Mouse (Mus musculus): ENCODE results near the gene C130050O18Rik. TPM values are rescaled to one million over a fixed set of nuclear protein-coding genes. Genes with fewer than 3 reads are reported as not detected.
A peak's percentile ranks its signal among the peaks of the same experiment; 100 is the strongest.

The C130050O18Rik gene
- total RNA-seq, 2 experiments from 2014 or later, result 0.23 TPM; not detected in 1

DNA sequence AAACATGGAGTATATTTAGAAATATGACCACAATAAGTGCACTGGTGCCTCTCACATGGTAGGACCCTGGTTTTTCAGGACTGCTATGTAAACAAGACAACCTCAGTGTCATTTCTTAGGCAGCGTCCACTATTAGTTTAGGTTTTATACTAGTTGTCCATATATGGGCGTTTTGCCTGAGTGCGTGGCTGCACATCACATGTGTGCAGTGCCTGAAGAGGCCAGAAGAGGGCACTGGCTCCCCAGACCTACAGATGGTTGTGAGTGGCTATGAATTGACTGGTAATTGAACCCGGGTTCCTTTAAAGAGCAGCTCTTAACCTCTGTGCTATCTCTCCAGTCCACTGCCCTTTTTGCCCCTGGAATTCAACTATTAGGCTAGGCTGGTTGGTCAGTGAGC, 11.9 kb downstream of the C130050O18Rik start:
- intact Hi-C loops (cut with DNase I), result no loop called here
- DNase-seq (ENCODE audit: low spot score in 2 of 2), result peak in 1 of 2 experiments; percentile 63

DNA sequence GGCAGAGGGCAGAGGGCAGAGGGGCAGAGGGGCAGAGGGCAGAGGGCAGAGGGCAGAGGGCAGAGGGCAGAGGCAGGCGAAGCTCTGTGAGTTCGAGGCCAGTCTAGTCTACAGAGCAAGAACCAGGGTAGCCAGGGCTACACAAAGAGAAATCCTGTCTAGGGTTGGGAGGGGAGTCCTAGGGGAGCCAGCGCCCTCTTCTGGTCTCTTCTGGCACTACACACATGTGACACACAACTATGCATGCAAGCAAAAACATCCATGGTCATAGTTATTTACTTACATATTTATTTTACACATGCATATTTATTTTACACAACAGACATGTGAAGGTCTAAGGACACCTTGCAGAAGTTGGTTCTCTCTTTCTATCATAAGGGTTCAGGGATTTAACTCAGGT, 12.4 kb downstream of the C130050O18Rik start:
- DNase-seq (ENCODE audit: low spot score in 2 of 2), result no peak
- intact Hi-C loops (cut with DNase I), result no loop called here

DNA sequence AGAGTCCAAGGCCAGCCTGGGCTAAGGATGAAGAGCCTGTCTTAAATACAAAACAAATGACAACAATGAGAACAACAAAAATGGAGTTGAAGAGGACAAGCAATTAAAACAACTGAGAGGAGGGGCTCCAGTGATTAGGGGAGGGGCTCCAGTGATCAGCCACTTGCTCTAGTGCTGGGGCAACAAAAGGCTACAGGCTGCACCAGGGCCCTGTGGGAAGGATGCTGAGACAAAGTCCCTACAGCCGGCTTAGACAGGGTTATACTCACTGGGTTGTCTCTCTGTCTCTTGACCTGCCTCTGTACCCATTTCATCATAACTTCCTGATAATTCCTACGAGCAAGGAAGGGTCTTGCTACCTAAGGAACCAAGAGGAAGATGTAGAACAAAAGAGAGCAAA, 13.0 kb downstream of the C130050O18Rik start:
- DNase-seq (ENCODE audit: low spot score in 2 of 2), result no peak
- intact Hi-C loops (cut with DNase I), result loop anchor here (2.0 kb wide), 1 partner anchor 23 kb away; no protein-coding TSS in a partner anchor

DNA sequence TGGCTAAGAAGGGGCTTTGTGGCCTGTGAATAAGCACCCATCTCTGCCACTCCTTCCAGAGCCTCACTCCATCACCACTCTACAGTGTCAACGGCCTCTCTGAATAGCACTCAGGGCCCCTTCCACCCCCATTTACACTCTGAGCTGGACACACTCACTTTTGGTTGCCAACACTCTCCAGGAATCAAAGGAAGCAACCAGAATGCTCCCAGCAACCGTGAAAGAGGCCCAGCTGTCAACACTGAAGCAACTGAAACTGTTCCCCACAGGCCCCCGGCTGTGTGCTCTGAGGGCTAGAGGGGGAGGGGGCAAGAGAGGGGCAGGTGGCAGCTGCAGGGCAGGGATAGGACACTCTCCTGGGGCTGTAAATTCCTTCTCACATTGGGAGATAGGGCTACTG, 13.6 kb downstream of the C130050O18Rik start:
- intact Hi-C loops (cut with DNase I), result loop anchor here (2.0 kb wide), 1 partner anchor 22 kb away; no protein-coding TSS in a partner anchor

DNA sequence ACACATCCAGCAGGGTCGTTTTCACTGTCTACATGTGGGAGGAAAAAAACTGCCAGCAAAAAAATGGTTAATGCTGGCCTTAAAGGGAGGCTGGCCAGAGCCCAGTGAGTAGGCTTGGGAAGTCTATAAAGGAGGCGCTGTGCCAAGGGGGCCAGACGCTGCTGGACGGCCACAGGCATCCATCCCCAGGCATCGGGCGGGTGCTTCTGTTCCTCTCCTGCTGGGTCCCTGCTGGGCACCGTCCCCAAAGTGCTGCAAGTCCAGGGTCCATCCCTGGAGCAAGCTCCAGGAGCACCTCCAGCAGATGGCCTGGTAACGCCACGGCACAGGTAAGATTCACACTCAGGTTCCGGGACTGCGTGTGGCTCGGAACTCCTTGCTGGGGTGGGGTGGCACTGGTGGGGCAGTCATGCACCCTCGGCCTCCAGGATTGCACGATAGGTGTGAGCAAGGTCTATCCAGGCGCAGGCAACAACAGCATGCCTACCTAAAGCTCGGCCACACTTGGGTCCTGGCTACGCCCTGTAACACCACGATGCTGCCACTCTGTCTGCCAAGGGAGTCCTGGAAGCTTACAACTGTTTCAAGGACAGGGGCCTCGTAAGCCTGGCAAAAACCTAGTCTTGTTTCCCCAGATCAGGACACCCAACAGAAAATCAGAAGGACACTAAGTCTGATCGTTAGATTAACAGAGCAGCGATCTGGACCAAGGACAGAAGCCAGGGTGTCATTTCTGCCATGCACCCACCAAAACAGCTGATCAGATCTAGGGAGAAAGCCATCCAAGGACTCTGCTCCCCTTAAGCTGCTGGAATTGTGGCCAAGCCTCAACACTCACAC, 18.2 kb downstream of the C130050O18Rik start, which contains the start of gene Gper1:
Gene Gper1 (plus strand): TSS at position 126 of the 840 bp plus-strand sequence.
- intact Hi-C loops (cut with DNase I), result no loop called here
- peak in 1 of 2 experiments; percentile 60 for DNase-seq (ENCODE audit: low spot score in 2 of 2)

More for the DNA sequence above, 13.6 kb downstream of the C130050O18Rik start:
- no peak for DNase-seq (ENCODE audit: low spot score in 2 of 2)

DNA sequence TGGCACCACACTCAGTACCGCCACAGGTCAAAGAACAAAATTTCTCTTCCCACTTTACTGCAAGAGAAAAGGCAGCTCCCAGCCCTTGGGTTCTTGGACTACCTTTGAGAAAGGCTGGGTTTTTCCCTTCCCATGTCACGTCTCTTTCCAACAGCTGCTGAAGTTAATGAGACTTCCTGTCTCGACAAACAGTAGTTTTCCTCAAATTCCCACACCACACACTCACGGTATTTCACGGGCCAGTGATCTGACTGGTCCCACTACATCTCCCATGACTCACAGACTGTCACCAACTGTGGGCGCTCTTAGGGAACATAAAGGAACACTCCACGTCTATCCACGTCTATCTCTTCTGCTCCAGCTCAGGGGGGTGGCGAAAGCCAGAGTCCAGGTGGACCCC, 20.1 kb downstream of the C130050O18Rik start:
- DNase-seq (ENCODE audit: low spot score in 2 of 2), result no peak
- intact Hi-C loops (cut with DNase I), result no loop called here

DNA sequence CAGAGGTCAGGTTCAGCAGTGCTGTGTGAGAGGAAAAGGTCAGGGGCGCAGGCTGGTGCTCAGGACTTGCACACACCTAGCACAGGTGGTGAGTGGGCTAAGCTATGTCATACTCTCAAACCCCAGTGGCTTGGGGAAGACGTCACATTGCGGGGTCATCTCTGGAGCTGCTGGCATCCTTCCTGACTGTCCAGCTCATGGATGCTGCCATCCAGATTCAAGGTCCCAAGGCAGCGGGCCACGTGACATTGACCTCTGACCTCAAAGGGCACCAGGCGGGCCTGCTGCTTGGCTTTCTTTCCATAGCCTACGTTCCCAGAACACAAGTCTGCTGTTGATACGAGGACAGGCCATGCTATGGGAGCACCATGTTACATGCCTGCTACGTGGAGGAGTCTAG, 21.9 kb downstream of the C130050O18Rik start:
- intact Hi-C loops (cut with DNase I), result no loop called here
- no peak for DNase-seq (ENCODE audit: low spot score in 2 of 2)

DNA sequence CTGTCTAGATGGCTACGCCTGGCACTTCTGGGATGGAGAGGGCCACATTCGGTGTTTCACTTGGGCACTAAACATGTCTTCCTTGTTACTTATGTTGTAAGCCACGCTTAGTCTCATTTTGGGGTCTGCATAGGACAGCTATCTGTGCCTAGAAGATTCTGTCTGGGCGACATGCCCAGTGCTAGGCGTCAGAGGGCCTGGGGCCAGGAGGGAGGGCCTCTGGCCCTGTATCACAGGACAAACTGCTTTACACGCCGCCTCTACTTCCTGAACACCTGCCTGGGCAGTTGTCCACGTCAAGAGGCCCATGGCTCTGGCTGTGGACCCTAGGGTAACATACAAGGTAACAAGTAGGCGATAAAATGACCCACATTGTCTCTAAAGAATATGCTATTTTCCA, 22.9 kb downstream of the C130050O18Rik start:
- intact Hi-C loops (cut with DNase I), result no loop called here
- no peak for DNase-seq (ENCODE audit: low spot score in 2 of 2)

GRCm38 (mm10) chr5:139429818-139430341, 24.8 kb downstream of the C130050O18Rik start:
- peak in 1 of 2 experiments; percentile 28 for DNase-seq (ENCODE audit: low spot score in 2 of 2)
- intact Hi-C loops (cut with DNase I), result no loop called here

DNA sequence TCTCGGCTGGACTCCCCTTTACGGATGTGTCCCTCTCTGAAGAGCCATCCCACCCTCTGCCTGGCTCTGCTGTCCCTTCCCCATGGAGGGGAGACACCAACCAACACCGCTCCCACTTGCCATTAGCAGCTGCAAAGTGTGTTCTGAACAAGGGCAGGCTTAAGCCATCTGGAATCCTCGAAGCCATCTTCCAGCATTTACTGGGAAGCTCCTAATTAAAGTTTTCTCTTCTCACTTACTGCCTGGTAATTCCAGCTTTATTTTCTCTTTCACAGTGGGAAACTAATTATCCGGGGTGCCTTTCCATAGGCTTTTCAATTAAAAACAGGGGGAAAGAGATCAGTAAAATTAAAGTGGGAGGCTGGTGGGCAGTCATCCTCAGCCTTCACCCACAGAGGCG, 27.3 kb downstream of the C130050O18Rik start:
- DNase-seq (ENCODE audit: low spot score in 2 of 2), result no peak
- intact Hi-C loops (cut with DNase I), result no loop called here

- no peak for DNase-seq (ENCODE audit: low spot score in 2 of 2)
- intact Hi-C loops (cut with DNase I), result no loop called here
These were observed 27.8 kb downstream of the C130050O18Rik start for GRCm38 (mm10) chr5:139432747-139433508.

DNA sequence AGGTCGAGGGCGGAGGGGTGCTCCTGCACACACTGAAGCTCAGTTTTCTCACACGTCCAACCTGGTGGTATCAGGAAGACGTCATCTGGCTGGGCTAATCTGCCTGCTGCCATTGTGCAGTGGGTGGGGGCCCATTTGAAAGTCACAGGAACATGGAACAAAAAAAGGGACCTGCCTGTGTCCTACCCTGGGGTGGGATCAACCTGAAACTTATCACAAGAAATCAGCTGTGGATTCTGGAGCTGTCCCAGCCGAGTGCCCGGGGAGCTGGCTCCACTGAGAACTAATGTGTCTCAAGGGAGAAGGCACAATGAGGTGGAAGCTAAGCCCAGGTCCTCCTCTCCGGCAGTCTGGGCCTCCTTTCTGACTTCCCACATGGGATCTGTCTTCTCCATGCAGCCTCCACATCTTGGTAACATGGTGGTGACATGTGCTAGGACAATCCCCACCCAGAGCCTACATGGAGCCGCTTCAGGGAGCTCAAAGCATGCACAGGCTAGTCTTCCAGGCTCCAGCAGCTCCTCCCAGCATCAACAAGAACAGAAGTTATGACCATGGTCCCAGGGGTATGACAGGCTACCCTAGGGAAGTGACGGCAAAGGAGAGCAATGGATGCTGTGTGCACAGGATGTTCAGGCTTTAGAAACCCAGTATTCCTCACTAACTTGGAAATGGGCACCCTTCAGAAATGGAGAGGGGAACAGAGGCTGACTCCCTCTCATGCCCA, 28.9 kb downstream of the C130050O18Rik start:
- intact Hi-C loops (cut with DNase I), result no loop called here
- no peak for DNase-seq (ENCODE audit: low spot score in 2 of 2)

DNA sequence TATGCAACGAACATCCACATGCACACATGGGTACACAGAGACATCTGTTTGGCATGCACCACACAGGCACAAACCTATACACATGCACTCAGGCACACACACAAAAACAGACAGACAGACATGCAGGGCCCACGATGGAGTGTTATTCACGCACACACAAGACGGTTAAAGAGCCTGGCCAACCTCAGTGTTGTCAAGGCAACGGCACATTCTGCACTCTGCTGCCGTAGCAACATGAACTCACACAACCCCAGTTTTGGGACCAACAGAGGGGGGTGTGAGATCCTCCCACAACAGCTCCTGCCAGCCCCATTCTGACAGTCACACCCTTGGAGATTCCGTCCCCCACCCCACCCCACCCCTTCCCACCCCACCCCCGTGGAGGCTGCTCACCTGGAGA, 29.9 kb downstream of the C130050O18Rik start:
- intact Hi-C loops (cut with DNase I), result no loop called here
- DNase-seq (ENCODE audit: low spot score in 2 of 2), result peak; percentile 83 to 95

DNA sequence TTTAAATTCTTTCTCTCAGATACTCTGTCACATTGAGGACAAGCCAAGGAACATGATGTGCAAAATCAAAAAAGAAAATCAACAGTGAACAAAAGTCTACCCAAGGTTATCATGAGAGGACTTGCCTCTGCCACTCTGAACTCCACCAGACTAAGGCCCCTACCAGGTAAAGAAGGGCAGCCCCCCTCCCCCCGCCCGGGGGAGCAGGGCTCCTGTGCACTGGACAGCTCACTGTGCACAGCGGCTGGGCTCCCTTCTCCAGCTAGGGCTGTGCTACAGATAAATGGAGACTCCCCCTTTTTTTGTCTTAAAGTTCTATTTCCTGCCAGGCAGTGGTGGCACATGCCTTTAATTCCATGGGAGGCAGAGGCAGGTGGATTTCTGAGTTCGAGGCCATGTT, 32.7 kb downstream of the C130050O18Rik start:
- intact Hi-C loops (cut with DNase I), result no loop called here
- no peak for DNase-seq (ENCODE audit: low spot score in 2 of 2)

GRCm38 (mm10) chr5:139438440-139438839, 33.4 kb downstream of the C130050O18Rik start:
- intact Hi-C loops (cut with DNase I), result no loop called here
- no peak for DNase-seq (ENCODE audit: low spot score in 2 of 2)

DNA sequence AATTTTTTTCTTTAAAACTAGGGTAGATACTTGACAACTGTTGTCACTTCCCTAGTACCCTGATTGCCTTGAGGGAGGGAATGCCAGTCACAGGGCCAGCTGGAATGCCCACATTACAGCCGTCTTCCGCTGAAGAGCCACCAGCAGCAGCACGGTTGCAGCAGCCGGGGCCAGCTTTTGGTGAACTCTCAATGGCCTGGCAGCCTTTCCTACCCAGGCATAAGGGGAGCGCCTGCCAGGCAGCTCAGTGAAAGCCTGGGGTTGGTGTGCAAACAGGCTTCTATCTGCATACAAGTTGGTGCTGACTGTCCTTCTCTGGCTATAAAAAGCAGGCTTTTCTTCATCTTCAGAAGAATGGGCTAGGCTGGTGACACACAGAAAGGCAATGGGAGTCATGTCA, 35.4 kb downstream of the C130050O18Rik start:
- DNase-seq (ENCODE audit: low spot score in 2 of 2), result peak in 1 of 2 experiments; percentile 30
- intact Hi-C loops (cut with DNase I), result loop anchor here (2.0 kb wide), 1 partner anchor 22 kb away; no protein-coding TSS in a partner anchor

DNA sequence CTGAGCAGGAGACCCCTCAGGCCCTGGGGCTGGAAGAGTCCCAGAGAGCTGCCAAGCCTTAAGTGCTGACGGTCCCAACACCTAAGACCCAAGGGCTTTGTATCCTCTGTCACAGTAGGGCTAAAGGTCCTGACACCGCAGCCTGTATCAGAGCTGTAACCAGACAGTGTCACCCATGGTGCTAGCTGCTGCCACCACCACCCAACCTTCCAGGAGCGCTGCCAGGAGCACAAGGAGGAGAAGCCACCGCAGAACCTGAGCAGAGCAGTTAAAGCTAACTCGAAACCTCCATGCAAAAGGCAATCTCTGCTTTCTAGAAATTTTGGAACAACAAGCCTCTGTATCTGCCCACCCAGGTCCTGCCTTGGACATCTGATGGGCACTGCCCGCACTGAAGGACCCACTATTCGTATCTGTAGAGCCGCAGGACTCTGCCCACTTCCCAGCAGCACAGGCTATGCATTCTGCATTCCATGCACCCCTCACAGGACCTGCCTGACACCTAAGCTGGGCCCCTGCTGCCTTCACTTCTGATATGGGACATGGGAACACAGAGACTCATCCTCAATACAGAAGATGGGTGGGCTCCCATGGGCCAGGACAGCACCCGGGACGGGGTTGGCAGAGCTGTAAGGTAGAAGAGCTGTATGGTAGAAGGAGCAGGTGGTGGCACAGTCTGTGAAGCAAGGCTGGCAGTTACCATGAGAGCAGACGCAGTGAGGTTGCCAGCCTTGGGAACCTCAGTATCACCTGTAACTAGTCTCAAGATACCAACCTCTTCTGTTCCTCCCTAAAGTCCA, 36.0 kb downstream of the C130050O18Rik start:
- no peak for DNase-seq (ENCODE audit: low spot score in 2 of 2)
- intact Hi-C loops (cut with DNase I), result loop anchor here (2.0 kb wide), 1 partner anchor 22 kb away; no protein-coding TSS in a partner anchor

DNA sequence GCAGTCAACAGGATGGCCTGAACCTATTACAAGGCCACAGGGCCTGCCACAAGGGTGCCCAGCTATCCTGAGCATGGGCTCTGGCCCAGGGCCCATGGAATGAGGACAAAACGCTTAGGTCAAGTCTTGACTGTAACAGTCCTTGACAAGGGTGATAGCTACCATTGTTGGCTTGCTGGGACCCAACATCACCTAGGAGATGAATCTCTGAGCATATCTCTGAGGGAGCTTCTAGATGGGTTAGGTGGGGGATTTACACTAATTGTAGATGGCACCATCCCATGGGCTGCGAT, 36.6 kb downstream of the C130050O18Rik start:
- intact Hi-C loops (cut with DNase I), result loop anchor here (2.0 kb wide), 1 partner anchor 23 kb away; no protein-coding TSS in a partner anchor
- DNase-seq (ENCODE audit: low spot score in 2 of 2), result no peak

DNA sequence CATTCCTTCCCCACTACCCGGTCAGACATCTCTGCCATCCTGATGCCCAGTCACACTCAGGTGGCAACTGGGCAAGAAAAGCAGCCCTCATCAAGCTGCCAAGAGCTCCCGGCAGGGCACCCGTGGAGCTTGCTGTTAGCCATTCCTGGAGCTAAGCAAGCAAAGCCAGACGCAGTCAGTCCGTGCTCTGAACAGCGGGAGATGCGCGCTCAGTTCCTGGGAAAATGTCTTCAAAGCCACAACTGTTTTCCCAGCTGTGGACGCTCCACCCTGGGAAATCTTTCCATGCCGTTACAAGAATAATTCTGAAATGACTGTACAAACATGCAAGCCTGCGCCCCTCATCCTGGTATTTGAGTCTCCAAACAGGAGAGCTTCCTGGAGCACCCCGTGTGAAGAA, 37.3 kb downstream of the C130050O18Rik start:
- intact Hi-C loops (cut with DNase I), result no loop called here
- DNase-seq (ENCODE audit: low spot score in 2 of 2), result peak in 1 of 2 experiments; percentile 34
